Mouse (Mus musculus) liver, embryonic 15.5 days (tissue): ENCODE measurements around the gene Gpd2. TPM values are rescaled to one million over a fixed set of nuclear protein-coding genes. Genes with fewer than 3 reads are reported as not detected.
A peak's percentile ranks its signal among the peaks of the same experiment; 100 is the strongest.

Experiments
- ATAC-seq: fragments of 200-750 bp; cut with Nextera tagmentation; 2 replicates; pipeline ENCODE4 v1.8.0; 2017; ENCODE audit warnings: moderate number of reproducible peaks, mild to moderate bottlenecking, moderate library complexity; ENCODE audit not compliant: insufficient read depth
- H3K27ac ChIP-seq: fragments of 300-500 bp; sonication (generic); replicated peaks from 2 replicates; pipeline ENCODE4 v1.5.1; 2015; ENCODE audit warnings: mild to moderate bottlenecking, inconsistent platforms
- H3K27me3 ChIP-seq: fragments of 300-500 bp; sonication (generic); 2 replicates; pipeline ENCODE4 v1.6.1; 2015; ENCODE audit warnings: mild to moderate bottlenecking, inconsistent platforms
- H3K36me3 ChIP-seq: fragments of 300-500 bp; sonication (generic); replicated peaks from 2 replicates; pipeline ENCODE4 v1.6.1; 2015; ENCODE audit warnings: moderate library complexity, mild to moderate bottlenecking, inconsistent platforms
- H3K4me1 ChIP-seq: fragments of 300-500 bp; sonication (generic); replicated peaks from 2 replicates; pipeline ENCODE4 v1.6.1; 2015; ENCODE audit warnings: inconsistent platforms
- H3K4me2 ChIP-seq: fragments of 300-500 bp; sonication (generic); 2 replicates; pipeline ENCODE4 v1.6.1; 2015; ENCODE audit warnings: moderate library complexity, mild to moderate bottlenecking, inconsistent platforms
- H3K4me3 ChIP-seq: fragments of 300-500 bp; sonication (generic); replicated peaks from 2 replicates; pipeline ENCODE4 v1.5.1; 2015; ENCODE audit warnings: mild to moderate bottlenecking, inconsistent platforms
- H3K9ac ChIP-seq: fragments of 300-500 bp; sonication (generic); 2 replicates; pipeline ENCODE4 v1.6.1; 2015; ENCODE audit warnings: moderate library complexity, mild to moderate bottlenecking, inconsistent platforms
- H3K9me3 ChIP-seq: fragments of 300-500 bp; sonication (generic); replicated peaks from 2 replicates; pipeline ENCODE4 v1.6.1; 2016; ENCODE audit warnings: inconsistent platforms
- WGBS: fragments of 180-500 bp; shearing (Covaris S2); methylation state at CpG from one replicate; pipeline ENCODE4 v1.1.7; 2015; ENCODE audit warnings: mixed read lengths; ENCODE audit not compliant: insufficient replicate concordance; 5-methylcytosine and 5-hydroxymethylcytosine counted together
- polyA plus RNA-seq: library from polyadenylated mRNA; unstranded; fragments of >200 nt; fragmentation: Nextera tagmentation; extraction: Ambion mirVana; gene quantifications from 2 replicates; pipeline ENCODE4 v1.2.1, GENCODE M21; 2015

The Gpd2 gene
- polyA plus RNA-seq = 5.6 and 5.7 TPM in 2 replicates

DNA sequence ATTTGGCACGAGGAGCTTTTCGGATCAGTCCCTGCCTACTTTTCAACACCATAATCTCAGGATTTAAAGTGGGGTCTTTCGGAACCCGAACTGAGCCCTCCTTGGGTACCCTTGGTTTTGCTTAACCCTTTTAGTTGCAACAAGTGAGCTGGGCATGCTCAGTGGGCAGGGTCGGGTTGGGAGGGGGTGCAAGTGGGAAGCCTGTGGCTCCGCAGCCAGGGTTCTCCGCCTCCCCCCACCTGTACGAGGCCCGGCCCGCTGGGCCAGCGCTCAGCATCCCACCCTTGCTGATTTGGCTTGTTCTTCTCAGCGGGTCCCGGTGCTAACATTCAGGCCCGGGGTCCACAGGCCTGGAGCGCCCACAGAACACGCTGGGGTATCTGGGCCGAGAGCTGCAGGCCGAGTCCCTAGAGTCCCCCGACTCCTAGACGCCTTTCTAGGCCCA lies at the start of gene Gpd2:
Gene Gpd2, plus strand, starts transcription at position 161 of the 445 bp plus-strand sequence.
- Histone ChIP-seq H3K27ac (peak within 1 kb of the TSS; percentile 70), H3K36me3 (no peaks in the 10 kb centered on the region), H3K4me3 (peak within 1 kb of the TSS; percentile 71), H3K9ac (peak within 1 kb of the TSS; percentile 76), H3K4me1 (peaks cover 21% of the 10 kb centered on the region), H3K9me3 (no peaks in the 10 kb centered on the region), H3K27me3 (no peaks in the 10 kb centered on the region), H3K4me2 (peak within 1 kb of the TSS; percentile 91)
- WGBS = 9% methylated on average over 20 of the region's 20 CpGs
- 0 out of 2 replicates have a peak, but pooled peaks have one; percentile 2 for ATAC-seq

DNA sequence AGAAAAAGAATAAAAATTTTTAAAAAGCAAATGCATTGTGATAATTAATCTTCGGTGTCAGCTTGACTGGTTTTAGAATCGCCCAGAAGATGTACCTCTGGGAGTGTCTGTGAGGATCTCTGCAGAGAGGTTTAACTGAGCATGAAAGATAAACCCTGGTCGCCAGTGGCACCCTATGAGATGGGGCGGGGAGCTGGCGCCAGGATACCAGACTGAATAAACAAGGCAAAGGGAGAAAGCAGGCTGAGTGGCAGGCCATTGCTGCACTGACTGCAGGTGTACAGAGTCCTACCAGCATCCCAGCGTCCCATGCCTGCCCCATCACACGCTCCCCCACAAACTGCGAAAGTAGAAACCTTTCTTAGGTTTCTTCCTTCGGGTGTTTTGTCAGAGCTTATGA lies 49.2 kb upstream of the Gpd2 start:
- ATAC-seq = peak; percentile 42; the same call in 1 of the 2 replicates
- Histone ChIP-seq H3K4me2 (no peak overlapping the region), H3K4me3 (no peak overlapping the region), H3K27ac (no peak overlapping the region), H3K9ac (no peak overlapping the region), H3K4me1 (0 out of 2 replicates have a peak, but pooled peaks cover 5% of the 10 kb centered on the region), H3K27me3 (no peaks in the 10 kb centered on the region), H3K36me3 (no peaks in the 10 kb centered on the region), H3K9me3 (no peaks in the 10 kb centered on the region)
- 38% methylated on average over 9 of the region's 9 CpGs for WGBS

DNA sequence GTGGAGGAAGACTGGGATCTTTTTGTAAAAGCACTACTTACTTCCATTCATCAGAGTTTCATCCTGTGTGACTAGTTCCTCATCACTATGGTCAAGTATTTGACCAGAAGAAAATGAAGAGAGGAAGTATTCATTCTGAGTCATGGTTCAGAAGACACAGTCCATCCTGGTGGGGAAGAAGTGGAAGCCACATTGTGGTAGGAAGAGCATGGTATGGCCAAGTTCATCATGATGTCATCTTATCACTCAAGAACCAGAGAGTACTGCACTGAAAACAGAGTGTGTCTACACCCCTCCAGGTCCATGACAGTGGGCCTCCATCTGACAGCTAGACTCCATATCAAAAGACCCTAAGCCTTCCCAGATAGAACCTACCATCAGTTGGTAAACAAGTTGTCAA lies 46.6 kb upstream of the Gpd2 start:
- Histone ChIP-seq H3K36me3 (no peaks in the 10 kb centered on the region), H3K9me3 (no peaks in the 10 kb centered on the region), H3K4me2 (no peak overlapping the region), H3K4me3 (no peak overlapping the region), H3K27ac (no peak overlapping the region), H3K9ac (no peak overlapping the region), H3K27me3 (no peaks in the 10 kb centered on the region), H3K4me1 (0 out of 2 replicates have a peak, but pooled peaks cover 5% of the 10 kb centered on the region)
- no peak for ATAC-seq

DNA sequence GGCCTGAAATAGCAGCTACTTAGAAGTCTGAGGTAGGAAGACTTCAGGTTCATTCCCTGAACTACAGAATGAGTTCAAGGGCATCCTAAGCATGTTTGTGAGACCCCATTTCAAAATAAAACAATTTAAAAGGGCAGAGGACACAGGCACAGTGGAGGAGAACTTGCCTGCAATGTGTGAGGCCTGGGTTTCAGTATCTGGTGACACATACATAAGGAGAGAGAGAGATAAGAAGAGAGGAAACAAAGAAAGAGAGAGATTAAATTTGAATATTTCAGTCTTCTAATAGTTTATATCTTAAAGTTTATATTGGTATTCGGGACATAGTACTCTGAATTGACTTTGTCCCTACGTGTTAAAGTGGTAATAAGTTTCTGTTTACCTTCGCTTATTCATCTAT lies 38.4 kb upstream of the Gpd2 start:
- no peak overlapping the region for H3K27ac ChIP-seq
- no peak overlapping the region for H3K4me2 ChIP-seq
- no peaks in the 10 kb centered on the region for H3K4me1 ChIP-seq
- H3K36me3 ChIP-seq = no peaks in the 10 kb centered on the region
- H3K9me3 ChIP-seq = no peaks in the 10 kb centered on the region
- H3K4me3 ChIP-seq = no peak overlapping the region
- H3K27me3 ChIP-seq = no peaks in the 10 kb centered on the region
- 47% methylated on average over 3 of the region's 3 CpGs for WGBS
- no peak overlapping the region for H3K9ac ChIP-seq
- ATAC-seq = no peak

DNA sequence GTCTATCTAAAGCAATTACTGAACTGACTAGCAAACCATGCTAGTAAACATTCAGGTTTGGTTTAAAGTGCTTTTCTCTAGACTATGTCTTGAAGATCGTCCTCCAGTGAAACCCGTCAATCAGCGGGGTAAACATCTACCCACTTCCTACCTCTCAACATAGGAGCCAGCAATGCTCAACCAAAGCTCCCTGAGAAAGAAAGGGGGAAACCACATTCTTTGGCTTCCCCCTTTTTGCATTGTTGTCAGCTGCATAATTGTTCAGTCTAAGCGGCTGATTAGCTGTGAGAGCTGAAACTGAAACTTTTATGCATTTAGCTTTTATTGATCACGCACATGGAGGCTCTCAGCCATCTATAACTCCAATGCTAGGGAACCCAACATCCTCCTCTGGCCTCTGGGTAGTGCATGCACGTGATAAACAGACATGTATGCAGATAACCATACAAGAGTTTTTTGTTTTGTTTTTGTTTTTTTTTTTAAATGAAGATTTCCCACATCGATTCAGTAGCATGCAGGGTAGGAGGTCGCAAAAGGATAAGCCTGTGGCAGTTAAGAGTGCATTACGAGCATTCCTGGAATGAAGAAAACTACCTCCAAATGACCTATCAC lies 28.9 kb upstream of the Gpd2 start:
- ATAC-seq = no peak
- 33% methylated on average over 9 of the region's 9 CpGs for WGBS

DNA sequence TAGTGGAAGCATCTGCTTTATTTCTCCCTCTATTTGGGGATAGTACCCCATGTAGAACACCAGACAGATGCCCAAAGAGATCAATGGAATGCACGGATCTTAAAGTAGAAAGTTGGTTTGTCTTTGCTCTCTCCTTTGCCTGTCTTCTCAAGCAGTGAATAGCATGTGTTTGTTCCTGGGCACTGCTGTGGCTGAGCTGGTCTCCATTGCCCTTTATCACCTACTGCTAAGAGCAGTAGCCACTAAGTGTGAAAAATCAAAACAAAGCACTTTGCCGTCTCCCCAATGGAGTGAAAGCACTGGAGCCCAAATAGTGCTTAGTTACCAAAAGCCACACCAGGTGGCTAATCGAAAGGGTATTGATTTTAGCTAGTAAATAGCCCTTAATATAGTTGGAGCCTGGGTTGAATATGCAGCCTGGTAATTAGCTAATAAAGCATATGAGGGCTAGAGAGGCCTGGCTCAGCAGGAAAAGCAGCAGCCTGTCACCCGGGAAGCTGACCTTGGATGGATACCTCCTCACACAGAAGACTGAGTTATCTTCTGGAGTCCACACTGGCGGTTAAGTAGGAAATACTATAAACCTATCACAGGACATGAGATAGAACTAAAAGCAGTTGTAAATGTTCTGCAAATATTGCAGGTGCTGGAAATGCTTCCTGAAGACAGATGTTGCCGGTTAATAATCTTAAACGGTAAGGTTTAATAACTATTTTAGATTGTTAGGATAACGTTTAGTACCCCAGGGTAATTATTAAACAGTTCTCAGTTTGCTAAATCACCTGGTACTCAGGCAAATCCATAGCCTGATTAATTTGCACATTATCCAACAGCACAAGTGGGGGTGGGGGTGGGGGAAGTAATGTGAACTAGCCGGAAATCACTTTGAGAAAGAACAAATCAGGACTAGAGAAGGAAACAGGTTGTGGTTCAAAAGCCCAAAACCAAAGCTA lies 26.1 kb upstream of the Gpd2 start:
- 0 out of 2 replicates have a peak, but pooled peaks cover 4% of the 10 kb centered on the region for H3K4me1 ChIP-seq
- H3K4me2 ChIP-seq = no peak overlapping the region
- H3K27me3 ChIP-seq = no peaks in the 10 kb centered on the region
- no peak for ATAC-seq
- H3K27ac ChIP-seq = no peak overlapping the region
- H3K4me3 ChIP-seq = no peak overlapping the region
- no peaks in the 10 kb centered on the region for H3K36me3 ChIP-seq
- no peak overlapping the region for H3K9ac ChIP-seq
- WGBS = 58% methylated on average over 9 of the region's 9 CpGs
- no peaks in the 10 kb centered on the region for H3K9me3 ChIP-seq

More for the DNA sequence above, 28.9 kb upstream of the Gpd2 start:
- no peak overlapping the region for H3K4me3 ChIP-seq
- H3K36me3 ChIP-seq = no peaks in the 10 kb centered on the region
- H3K27me3 ChIP-seq = no peaks in the 10 kb centered on the region
- H3K4me2 ChIP-seq = no peak overlapping the region
- H3K27ac ChIP-seq = no peak overlapping the region
- H3K9ac ChIP-seq = no peak overlapping the region
- 0 out of 2 replicates have a peak, but pooled peaks cover 4% of the 10 kb centered on the region for H3K4me1 ChIP-seq
- no peaks in the 10 kb centered on the region for H3K9me3 ChIP-seq

DNA sequence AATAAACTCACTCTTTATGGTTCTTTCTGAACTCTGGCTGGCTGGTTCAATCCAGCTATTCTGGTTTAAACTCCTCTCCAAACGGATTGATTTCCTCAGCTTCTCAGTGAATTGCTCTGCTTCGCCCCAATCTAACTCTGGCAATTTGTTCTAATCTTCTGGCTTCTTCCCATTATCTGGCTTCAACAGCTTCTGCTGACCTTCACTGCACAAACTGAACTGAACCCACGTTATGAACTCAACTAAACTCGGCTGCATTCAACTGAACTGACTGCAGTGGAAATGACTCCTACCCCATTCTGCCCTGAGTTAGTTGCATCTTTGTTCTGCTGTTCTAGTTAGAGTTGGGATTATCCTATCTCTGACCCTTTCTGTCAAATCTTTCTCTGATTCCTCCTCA lies 24.1 kb upstream of the Gpd2 start:
- H3K9me3 ChIP-seq = no peaks in the 10 kb centered on the region
- no peak overlapping the region for H3K27ac ChIP-seq
- 0 out of 2 replicates have a peak, but pooled peaks cover 4% of the 10 kb centered on the region for H3K4me1 ChIP-seq
- no peak overlapping the region for H3K9ac ChIP-seq
- H3K36me3 ChIP-seq = no peaks in the 10 kb centered on the region
- H3K27me3 ChIP-seq = no peaks in the 10 kb centered on the region
- no peak overlapping the region for H3K4me2 ChIP-seq
- no peak for ATAC-seq
- 38% methylated on average over 4 of the region's 4 CpGs for WGBS
- no peak overlapping the region for H3K4me3 ChIP-seq

DNA sequence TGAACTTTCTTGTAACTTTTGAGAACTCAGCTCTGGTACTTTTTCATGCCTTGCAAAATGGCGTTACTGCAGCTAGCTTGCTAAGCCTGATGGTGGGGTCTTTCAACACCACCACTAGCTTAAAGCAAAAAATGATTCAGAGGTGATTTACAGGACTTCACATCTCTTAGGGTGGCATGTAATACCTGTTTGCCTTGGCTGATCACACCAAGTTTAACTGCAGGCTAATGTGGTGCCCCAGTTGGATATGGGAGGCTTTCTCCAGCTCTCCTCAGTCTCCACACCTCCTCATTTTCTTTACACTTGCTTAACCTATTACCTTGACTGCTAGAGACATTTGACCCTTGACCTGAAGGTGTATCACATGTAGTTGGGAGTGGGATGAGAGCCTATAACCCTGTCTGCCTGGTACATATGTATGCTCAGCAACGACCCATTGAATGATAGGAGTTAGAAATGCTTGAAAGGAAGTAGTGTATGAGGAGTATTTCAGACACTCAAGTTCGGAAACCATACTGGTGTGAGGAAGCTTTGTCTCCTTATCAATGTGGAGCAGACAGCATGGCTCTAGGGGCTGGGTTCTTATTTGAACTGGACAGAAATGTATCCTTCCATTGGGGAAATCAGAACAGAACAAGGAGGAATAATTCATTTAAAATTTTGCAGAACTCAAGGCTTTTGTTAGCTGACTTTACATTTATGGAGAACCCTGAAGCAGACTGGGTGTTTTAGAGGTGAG lies 14.0 kb upstream of the Gpd2 start:
- no peak overlapping the region for H3K4me2 ChIP-seq
- H3K27ac ChIP-seq = no peak overlapping the region
- no peaks in the 10 kb centered on the region for H3K36me3 ChIP-seq
- no peaks in the 10 kb centered on the region for H3K9me3 ChIP-seq
- H3K4me1 ChIP-seq = peaks cover 9% of the 10 kb centered on the region
- 25% methylated on average over 3 of the region's 3 CpGs for WGBS
- no peaks in the 10 kb centered on the region for H3K27me3 ChIP-seq
- H3K9ac ChIP-seq = no peak overlapping the region
- no peak overlapping the region for H3K4me3 ChIP-seq
- 0 out of 2 replicates have a peak, but pooled peaks have one; percentile 18 for ATAC-seq

DNA sequence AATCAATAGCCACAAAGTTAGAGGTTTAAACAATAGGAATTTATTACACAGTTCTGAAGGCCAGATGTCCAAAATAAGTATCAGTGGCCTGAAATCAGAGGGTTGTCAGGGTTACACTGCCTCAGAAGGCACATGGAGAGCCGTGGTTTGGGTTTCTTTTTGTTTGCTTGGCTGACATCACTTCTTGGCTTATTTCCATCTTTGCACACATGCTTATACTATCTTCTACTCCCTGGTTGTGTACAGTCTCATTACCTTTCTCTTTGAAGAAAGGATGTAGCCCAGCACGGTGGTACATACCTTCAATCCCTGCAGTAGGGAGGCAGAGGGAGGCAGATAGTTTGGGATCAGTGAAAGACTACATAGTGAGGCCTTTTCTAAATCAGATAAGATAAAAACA lies 12.2 kb upstream of the Gpd2 start:
- ATAC-seq = no peak
- Histone ChIP-seq H3K4me3 (no peak overlapping the region), H3K27me3 (no peaks in the 10 kb centered on the region), H3K9me3 (no peaks in the 10 kb centered on the region), H3K27ac (no peak overlapping the region), H3K9ac (no peak overlapping the region), H3K36me3 (no peaks in the 10 kb centered on the region), H3K4me2 (no peak overlapping the region), H3K4me1 (peaks cover 9% of the 10 kb centered on the region)
- WGBS = 45% methylated on average over 2 of the region's 2 CpGs

DNA sequence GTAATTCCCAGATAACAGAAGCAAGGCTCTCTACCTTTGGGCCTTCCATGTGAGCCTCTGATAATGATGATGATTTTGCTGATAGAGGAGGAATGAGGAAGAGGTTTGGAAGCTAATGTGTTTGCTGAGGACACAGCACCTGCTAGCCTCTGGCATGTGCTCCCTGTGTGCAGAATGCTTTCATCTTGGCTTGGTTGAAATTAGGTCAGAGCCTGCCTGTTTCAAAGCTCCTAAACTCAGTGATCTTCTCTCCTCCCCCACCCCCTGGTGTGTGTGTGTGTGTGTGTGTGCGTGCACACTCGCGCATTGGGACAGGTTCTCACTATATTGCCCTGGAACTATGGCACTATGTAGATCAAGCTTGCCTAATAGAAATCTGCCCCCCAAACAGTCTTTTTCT lies 10.0 kb upstream of the Gpd2 start:
- Histone ChIP-seq H3K27ac (no peak overlapping the region), H3K27me3 (no peaks in the 10 kb centered on the region), H3K9ac (no peak overlapping the region), H3K4me2 (no peak overlapping the region), H3K36me3 (no peaks in the 10 kb centered on the region), H3K9me3 (no peaks in the 10 kb centered on the region), H3K4me1 (peaks cover 9% of the 10 kb centered on the region), H3K4me3 (no peak overlapping the region)
- no peak for ATAC-seq
- WGBS = 73% methylated on average over 3 of the region's 3 CpGs
